Mouse (Mus musculus) kidney, adult 11 months (tissue): ENCODE measurements around the gene Tanc2.
A peak's percentile ranks its signal among the peaks of the same experiment; 100 is the strongest.

Experiments used
- DNase-seq: peaks from one replicate; pipeline ENCODE4 v3.0.0; 2022

The Tanc2 gene

GRCm38 (mm10) chr11:105654616-105655015 is 64.8 kb downstream of the Tanc2 start:
- DNase-seq: no peak

GRCm38 (mm10) chr11:105655335-105655734 is 65.5 kb downstream of the Tanc2 start:
- no peak for DNase-seq

- DNase-seq: no peak
Observed at GRCm38 (mm10) chr11:105667879-105668278, 78.1 kb downstream of the Tanc2 start.

DNA sequence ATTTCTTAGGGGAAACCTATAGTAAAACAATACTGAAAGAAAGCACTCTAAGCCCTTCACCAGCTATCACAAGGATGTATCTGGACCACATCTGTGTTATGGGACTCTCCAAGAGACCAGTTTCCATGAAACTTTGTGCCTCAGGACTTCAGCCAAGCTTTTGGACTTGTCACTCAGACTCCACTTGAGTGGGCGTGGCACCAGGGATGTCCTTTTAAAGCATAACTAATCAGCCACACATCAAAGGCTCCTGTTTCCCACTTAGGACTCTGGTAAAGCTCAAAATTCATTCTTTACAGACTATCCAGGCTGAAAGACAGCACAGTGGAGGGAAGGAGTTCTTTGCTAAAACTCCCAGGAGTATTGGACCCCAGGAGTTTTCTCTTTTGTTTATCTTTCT is 89.2 kb downstream of the Tanc2 start:
- DNase-seq: peak; percentile 42

GRCm38 (mm10) chr11:105684747-105685146 is 95.0 kb downstream of the Tanc2 start:
- DNase-seq: no peak

- no peak for DNase-seq
Observed at GRCm38 (mm10) chr11:105700528-105700927, 110.7 kb downstream of the Tanc2 start.

DNA sequence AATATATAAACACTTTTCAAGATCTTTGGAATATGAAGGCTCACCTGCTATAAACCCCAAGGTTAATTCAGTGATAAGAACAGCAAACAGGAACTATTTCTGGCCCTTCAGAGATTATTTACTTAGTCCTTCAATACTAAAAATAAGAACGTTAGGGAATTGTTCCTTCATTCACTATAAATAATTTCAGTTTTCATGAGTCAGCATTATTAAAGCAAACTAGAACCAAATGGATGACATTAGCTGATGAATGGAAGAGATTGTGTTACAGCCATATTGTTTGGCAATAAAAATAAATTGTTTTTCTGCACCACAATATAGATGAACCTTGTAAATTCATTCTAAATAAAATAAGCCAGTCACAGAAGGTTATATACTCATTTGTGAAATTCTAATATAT is 129.9 kb downstream of the Tanc2 start:
- DNase-seq: no peak

- DNase-seq: no peak
Observed at GRCm38 (mm10) chr11:105731541-105731940, 141.8 kb downstream of the Tanc2 start.

- no peak for DNase-seq
Observed at GRCm38 (mm10) chr11:105731989-105732531, 142.3 kb downstream of the Tanc2 start.

GRCm38 (mm10) chr11:105743171-105743570 is 153.4 kb downstream of the Tanc2 start:
- DNase-seq: no peak

DNA sequence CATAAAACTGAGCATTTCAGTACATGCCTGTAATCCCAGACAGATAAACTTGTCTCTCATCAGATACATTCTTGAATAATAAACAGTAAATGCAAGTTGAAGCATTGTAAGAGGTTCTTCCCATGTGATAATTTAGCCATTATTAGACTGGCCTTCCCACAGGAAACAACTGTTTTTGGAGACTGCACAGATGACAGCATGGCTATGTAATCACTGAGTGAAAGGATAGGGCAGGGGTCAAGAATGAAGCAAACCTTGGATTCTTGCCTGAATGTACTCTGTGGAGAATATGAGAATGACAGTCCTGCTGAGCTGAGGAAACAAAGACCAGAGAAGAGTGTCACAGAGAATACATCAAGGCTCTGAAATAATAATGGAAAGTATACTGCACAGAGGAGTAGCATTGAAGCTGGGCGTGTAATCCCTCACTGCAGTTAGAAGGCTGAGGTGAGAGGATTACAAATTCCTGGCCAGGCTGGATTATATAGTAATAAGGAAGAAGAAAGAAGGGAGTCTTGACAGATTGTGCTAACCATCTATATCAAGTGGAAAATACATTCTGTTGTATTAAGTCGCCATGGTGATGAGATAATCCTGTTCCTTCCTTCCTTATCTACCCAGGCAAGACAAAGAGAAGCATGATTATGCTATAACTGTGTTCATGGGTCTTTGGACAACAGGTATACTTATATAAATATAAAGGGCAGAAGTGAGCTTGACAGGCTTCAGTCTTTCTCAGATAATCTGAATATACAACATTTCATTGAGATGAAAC is 159.7 kb downstream of the Tanc2 start:
- peak; percentile 15 for DNase-seq

- no peak for DNase-seq
Observed at GRCm38 (mm10) chr11:105758561-105759203, 168.9 kb downstream of the Tanc2 start.

- no peak for DNase-seq
Observed at GRCm38 (mm10) chr11:105759413-105759812, 169.6 kb downstream of the Tanc2 start.

GRCm38 (mm10) chr11:105760346-105760745 is 170.6 kb downstream of the Tanc2 start:
- DNase-seq: no peak

DNA sequence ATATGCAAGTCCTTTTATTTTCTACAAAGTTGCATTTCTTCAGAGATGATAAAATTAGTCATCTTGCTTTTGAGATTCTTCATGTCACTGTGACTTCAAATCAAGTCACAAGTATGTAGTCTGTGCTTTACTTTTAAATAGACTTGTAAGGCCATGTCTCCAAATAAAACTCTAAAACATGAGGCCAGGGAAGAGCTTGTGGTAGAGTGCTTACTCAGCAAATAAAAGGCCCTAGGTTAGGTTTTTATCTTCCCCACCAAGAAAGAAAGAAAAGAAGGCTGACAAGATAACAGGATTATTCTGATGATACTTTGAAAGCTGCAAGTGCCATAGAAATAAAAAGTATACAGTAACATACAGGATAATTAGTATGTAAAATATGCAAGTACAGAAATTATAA is 188.0 kb downstream of the Tanc2 start:
- no peak for DNase-seq

DNA sequence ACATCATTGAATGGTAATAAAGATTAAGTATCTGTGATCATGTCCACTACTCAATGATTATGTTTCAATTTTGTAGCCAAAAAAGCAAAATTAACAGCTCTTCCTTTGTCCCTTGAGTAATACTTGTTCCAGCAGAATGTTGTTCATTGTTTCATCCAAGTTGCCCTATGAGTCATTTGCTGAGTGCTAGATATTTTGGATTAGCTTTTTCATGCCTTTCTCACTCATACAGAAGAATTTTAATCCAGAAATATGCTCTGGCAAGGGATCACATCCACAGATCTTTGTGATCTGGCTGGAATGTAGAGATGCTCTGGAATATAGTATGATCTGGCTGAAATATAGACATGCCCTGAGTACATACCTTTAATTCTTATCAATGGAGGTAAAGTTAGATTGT is 202.7 kb downstream of the Tanc2 start:
- DNase-seq: no peak

DNA sequence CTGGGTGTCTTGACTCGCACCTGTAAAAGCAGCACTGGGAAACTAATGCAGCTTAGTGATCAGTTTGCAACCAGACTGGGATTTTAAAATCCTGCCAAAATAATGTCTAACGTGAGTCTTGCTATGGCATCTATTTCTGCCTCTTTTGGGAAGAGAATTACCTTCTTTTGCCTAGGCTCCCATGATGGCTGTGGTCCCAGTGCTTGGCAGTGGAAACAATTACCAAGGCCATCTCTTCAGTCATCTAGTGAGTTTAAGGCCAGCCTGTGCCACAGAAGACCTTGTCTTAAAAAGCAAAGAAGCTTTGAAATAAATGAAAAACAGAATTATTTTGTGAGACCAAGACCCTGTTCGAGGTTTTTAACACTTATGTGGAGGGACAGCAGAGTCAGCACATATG is 213.9 kb downstream of the Tanc2 start:
- no peak for DNase-seq

- no peak for DNase-seq
Observed at GRCm38 (mm10) chr11:105804776-105805175, 215.0 kb downstream of the Tanc2 start.

DNA sequence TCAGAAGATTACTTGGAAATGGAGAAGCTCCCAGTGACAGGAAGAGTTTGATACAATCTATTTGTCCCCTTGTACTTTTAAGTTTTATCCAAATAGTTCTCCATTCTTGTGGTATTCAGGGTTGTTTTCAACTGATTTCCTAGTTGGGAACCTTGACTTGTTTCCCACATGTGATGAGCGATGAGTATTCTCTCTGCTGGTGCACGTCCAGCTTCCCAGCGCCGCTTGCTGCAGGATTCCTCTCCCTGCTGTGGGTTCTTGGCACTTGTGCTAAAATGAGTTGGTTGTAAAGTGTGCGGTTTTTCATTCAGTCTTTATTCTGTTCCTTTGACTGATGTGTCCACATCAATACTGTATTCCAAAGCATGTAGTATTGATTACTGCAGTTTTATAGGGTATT is 217.3 kb downstream of the Tanc2 start:
- no peak for DNase-seq

- DNase-seq: no peak
Observed at GRCm38 (mm10) chr11:105823246-105823645, 233.5 kb downstream of the Tanc2 start.

DNA sequence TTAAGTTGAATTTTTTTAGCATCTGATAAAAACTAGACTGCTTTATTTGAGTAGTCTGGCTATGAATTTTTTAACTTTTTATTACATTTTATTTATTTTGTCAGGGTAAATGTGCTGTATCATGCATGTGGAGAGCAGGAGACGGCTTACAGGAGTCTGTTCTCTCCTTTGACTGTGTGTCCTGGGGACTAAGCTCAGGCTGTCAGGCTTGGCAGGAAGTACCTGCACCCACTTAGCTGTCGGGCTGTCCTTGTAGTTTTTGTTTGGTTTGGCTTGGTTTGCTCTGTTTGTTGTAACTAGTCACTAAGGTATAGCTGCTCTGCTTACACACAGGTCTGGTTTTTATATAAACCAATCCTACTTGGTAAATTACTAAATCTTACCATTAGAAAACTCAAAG is 234.0 kb downstream of the Tanc2 start:
- no peak for DNase-seq

DNA sequence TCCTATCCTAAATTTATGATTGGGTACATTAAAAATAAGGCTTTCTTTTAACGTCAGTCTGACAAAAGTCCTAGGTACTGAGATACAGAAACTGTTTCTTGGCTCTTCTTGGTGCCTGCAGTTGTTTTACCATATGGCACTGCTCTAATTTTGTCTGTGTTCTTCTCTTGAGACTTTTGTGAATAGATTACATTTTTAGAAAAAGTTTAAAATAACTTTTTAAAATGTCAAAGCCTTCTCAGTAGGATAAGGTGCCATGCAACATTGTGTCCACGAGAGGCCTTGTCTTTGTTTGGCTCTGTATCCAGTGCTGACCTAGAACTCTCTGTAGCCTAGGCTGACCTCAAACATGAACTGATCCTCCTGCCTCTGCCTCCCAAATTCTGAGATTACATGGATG is 238.4 kb downstream of the Tanc2 start:
- no peak for DNase-seq

DNA sequence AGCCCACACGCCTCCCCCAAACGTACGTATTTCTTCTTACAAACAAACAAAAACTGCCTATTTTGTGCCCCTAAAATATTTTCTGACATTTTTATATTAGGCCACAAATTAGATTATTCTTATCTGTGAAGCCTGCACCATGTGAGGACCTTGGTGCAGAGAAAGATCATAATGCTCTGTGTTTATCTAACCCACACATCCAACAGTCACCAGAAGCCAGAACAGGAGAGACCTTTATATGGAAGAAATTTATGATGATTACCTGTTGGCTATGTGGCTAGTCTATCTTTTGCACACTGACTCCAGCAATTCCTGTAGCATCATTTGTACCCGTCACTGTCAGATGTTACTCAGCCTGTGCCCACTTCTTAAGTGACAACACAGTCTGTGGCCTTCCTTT is 245.4 kb downstream of the Tanc2 start:
- DNase-seq: no peak

DNA sequence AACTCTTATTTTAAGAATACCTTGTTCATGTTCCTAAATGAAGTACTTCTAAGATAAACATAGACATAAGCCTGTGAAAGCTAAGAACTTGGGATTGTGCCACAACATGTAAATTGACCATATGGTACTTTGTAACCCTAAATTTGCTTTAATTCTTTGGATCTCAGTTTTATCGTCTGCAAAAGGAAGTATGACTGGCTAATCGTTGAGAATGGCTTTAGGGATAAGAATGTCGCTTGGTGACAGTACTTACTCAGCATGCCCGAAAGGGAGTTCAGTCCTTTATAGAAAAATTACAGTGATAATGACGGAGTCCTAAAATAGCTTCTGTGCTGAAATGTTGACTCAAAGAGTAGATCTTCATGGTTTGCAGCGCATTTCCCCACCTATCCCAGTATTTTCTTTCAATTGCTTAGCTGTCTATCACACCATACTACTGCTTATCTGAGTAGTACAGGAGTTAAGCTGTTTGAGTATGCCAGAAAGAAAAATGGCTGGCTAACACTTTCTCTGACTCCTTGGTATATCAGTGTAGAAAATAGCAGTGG is 246.6 kb downstream of the Tanc2 start:
- DNase-seq: no peak
